Mouse (Mus musculus): ENCODE measurements around the gene Supt7l. TPM values are rescaled to one million over a fixed set of nuclear protein-coding genes. Genes with fewer than 3 reads are reported as not detected.

The Supt7l gene
- polyA plus RNA-seq, 1 experiment from 2014 or later = 22.0 TPM

DNA sequence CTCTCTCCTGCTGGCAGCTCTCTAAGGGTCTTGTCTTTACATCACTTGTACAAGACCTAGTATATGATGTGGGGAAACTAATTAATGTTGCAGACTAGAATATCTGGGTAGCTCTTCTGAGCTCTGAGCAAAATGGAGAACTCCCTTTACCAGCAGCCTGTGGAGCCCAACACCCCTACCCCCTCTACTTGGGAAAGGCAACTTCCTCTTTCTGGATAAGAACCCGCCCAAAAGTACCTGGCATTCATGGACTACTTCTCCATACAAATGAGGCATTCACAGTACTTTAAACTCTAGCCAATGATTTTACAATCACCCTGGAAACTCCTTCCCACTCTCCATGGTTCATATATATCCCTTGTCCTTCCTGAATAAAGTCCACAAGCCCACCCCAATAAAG is 15.1 kb downstream of the Supt7l start:
- WGBS = 100% methylated on average over 1 of the region's 1 CpGs
- Histone ChIP-seq H3K9ac (ENCODE audit: low read depth, low read length) (no peak overlapping the region), H3K4me2 (ENCODE audit: low read length) (no peak overlapping the region), H3K9me3 (ENCODE audit: control insufficient read depth, low read length) (no peaks in the 10 kb centered on the region), H3K4me3 (ENCODE audit: low read length) (no peak overlapping the region), H3K27ac (ENCODE audit: low read depth, low read length) (no peak overlapping the region), H3K4me1 (ENCODE audit: control insufficient read depth, insufficient read depth, low read depth, low read length) (no peaks in the 10 kb centered on the region), H3K36me3 (ENCODE audit: control insufficient read depth, insufficient read depth, low read length) (peaks cover 39% of the 10 kb centered on the region), H3K27me3 (replicated peaks; ENCODE audit: control insufficient read depth, insufficient read depth, low read length) (no peaks in the 10 kb centered on the region)
- ATAC-seq = no peak

DNA sequence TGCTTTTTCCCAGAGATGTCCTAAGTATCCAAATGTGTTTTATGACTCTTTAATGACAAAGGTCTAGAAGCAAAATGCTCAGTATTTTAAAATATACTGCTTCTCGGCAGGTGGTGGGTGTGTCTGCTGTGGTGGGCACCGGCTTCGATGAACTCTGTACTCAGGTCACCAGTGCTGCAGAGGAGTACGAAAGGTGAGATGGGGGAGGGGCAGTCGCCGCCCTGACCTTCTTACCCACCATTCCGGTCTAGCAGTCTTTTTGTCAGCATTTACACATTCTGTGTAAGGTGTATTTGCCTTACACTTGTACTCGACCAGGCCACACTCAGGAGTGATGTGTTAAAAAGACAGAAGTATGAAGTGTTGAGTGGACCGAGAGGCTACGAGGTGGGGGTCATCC is 22.8 kb downstream of the Supt7l start:
- Histone ChIP-seq H3K27ac (ENCODE audit: low read depth, low read length) (no peak overlapping the region), H3K9ac (ENCODE audit: low read depth, low read length) (no peak overlapping the region), H3K4me1 (ENCODE audit: control insufficient read depth, insufficient read depth, low read depth, low read length) (no peaks in the 10 kb centered on the region), H3K4me2 (ENCODE audit: low read length) (no peak overlapping the region), H3K9me3 (ENCODE audit: control insufficient read depth, low read length) (no peaks in the 10 kb centered on the region), H3K4me3 (ENCODE audit: low read length) (no peak overlapping the region), H3K36me3 (ENCODE audit: control insufficient read depth, insufficient read depth, low read length) (peaks cover 50% of the 10 kb centered on the region), H3K27me3 (replicated peaks; ENCODE audit: control insufficient read depth, insufficient read depth, low read length) (no peaks in the 10 kb centered on the region)
- 92% methylated on average over 10 of the region's 10 CpGs for WGBS
- ATAC-seq = no peak

DNA sequence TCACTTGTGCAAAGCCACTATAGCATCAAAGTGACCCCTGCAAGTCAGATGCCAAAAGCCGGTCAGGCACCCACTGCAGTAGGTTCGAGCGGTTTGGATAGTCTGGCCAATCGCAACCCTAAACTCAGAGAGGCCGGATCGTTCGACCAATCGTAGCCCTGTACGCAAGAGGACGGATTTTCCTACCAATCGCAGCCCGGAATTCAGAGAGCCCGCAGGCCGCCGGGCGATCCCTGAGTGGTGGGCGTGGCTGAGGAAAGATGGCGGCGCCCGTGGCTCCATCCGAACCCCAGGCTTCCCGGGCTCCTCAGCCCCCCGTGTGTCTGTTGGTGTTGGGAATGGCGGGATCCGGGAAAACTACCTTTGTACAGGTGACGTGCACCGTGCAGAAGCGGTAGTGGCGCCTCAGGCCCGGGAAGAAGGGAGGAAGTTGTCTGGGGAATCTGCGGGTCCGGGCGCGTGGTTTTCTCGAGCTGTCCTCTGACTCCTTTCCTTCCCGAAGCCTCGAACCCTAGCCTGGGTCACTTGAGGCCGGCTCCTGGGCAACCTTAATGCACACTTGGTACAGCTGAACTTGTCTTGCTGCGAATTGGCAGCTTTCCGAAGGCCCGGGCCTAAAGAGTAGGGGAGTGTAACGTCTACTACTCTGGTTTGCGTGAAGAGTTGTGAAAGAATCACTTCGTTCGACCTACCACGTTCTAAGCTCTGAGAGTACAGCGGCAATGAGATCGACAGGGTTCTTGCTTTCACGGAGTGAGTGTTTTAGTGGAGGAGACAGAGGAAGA is 32.9 kb downstream of the Supt7l start, which contains the start of gene Gpn1:
Gene Gpn1 (plus strand): TSS at position 229 of the 785 bp plus-strand sequence.
- H3K9me3 ChIP-seq (ENCODE audit: control insufficient read depth, low read length) = no peaks in the 10 kb centered on the region

DNA sequence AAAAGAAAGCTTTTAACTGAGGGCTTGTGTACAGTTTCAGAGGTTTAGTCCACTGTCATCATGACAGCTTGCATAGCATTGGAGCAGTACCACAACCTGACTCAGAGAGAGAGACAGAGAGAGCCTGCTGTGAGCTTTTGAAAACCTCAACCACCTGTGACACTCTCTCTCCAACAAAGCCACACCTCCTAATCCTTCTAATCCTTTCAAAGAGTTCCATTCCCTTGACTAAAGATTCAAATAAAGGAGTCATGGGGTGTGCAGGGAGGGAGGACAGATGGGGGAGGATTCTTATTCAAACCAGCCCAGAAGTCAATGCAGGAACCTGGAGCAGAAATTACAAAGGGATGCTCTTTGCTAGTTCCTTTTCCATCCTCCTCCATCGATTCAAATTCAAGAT is 35.6 kb downstream of the Supt7l start:
- peaks cover 5% of the 10 kb centered on the region; the same call in 1 of the 2 replicates for H3K36me3 ChIP-seq (ENCODE audit: control insufficient read depth, insufficient read depth, low read length)
- no peak overlapping the region for H3K27ac ChIP-seq (ENCODE audit: low read depth, low read length)
- no peak overlapping the region for H3K9ac ChIP-seq (ENCODE audit: low read depth, low read length)
- ATAC-seq = no peak
- no peak overlapping the region for H3K4me3 ChIP-seq (ENCODE audit: low read length)
- H3K4me2 ChIP-seq (ENCODE audit: low read length) = no peak overlapping the region
- peaks cover 9% of the 10 kb centered on the region for H3K4me1 ChIP-seq (ENCODE audit: control insufficient read depth, insufficient read depth, low read depth, low read length)
- H3K9me3 ChIP-seq (ENCODE audit: control insufficient read depth, low read length) = no peaks in the 10 kb centered on the region
- WGBS = 65% methylated on average over 1 of the region's 1 CpGs
- H3K27me3 ChIP-seq (replicated peaks; ENCODE audit: control insufficient read depth, insufficient read depth, low read length) = no peaks in the 10 kb centered on the region

More for the DNA sequence above, 32.9 kb downstream of the Supt7l start, which contains the start of gene Gpn1:
- Histone ChIP-seq H3K4me1 (ENCODE audit: control insufficient read depth, insufficient read depth, low read depth, low read length) (peaks cover 9% of the 10 kb centered on the region), H3K4me2 (ENCODE audit: low read length) (peak within 1 kb of the TSS; percentile 88), H3K9ac (ENCODE audit: low read depth, low read length) (peak within 1 kb of the TSS; percentile 82), H3K4me3 (ENCODE audit: low read length) (peak within 1 kb of the TSS; percentile 82), H3K36me3 (ENCODE audit: control insufficient read depth, insufficient read depth, low read length) (peaks cover 10% of the 10 kb centered on the region; the same call in 1 of the 2 replicates), H3K27me3 (replicated peaks; ENCODE audit: control insufficient read depth, insufficient read depth, low read length) (no peaks in the 10 kb centered on the region), H3K27ac (ENCODE audit: low read depth, low read length) (peak within 1 kb of the TSS; percentile 58; the same call in 1 of the 2 replicates)
- WGBS = under 1% methylated on average over 49 of the region's 49 CpGs
- ATAC-seq = peak; percentile 100

DNA sequence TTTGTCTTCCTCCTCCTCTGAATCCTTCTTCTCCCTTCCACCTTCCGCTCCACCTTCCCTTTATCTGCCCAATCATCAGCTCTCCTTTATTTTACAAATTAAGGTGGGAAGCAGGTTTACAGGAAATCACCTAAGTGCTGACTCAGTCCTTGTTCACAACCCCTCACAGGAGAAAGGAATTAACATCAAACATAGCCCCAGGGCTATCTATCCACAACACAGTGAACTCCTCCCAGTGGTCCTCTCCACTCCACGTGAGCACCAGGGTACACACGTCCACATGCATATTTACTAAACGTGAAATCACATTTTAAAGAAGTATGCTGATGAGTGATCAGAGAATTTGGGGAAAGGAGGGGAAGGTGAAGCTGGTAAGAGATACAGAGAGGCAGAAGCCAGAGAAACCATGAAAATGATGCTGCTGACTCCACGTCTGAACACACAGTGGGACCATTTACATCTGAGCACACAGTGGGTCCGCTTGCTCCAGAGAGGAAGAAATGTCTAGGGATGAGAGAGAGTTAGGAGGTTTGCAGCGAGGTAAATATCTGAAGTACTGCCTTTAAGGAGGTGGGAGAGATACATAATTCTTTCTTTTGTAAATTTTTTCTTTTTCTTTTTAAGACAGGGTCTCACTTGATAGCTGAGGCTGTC is 38.4 kb downstream of the Supt7l start:
- Histone ChIP-seq H3K4me3 (ENCODE audit: low read length) (no peak overlapping the region), H3K4me1 (ENCODE audit: control insufficient read depth, insufficient read depth, low read depth, low read length) (no peaks in the 10 kb centered on the region)
- WGBS = 75% methylated on average over 7 of the region's 7 CpGs

DNA sequence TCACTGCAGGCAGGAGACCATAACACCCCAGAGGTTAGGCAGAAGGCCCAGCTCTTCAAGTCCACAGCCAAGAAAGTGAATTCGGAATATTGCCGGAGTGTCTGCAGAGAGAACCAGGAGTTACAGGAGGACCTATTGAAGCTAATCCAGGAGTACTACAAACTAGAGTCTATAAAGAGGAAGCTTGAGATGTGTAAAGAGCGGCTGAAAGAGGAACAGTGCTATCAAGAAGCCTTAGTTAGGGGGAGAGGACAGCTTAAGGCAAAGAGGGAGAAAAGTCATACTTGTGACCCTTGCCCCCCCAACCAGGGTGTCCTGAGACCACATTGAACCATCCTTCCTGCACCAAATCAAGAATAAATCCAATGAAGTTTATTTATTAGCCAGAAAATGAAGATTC is 39.7 kb downstream of the Supt7l start:
- H3K4me2 ChIP-seq (ENCODE audit: low read length) = no peak overlapping the region
- no peaks in the 10 kb centered on the region for H3K36me3 ChIP-seq (ENCODE audit: control insufficient read depth, insufficient read depth, low read length)
- H3K9me3 ChIP-seq (ENCODE audit: control insufficient read depth, low read length) = no peaks in the 10 kb centered on the region
- H3K27me3 ChIP-seq (replicated peaks; ENCODE audit: control insufficient read depth, insufficient read depth, low read length) = no peaks in the 10 kb centered on the region
- no peak overlapping the region for H3K9ac ChIP-seq (ENCODE audit: low read depth, low read length)
- WGBS = 94% methylated on average over 3 of the region's 3 CpGs
- no peaks in the 10 kb centered on the region for H3K4me1 ChIP-seq (ENCODE audit: control insufficient read depth, insufficient read depth, low read depth, low read length)
- no peak overlapping the region for H3K4me3 ChIP-seq (ENCODE audit: low read length)
- H3K27ac ChIP-seq (ENCODE audit: low read depth, low read length) = no peak overlapping the region
- ATAC-seq = no peak

More for the DNA sequence above, 38.4 kb downstream of the Supt7l start:
- no peaks in the 10 kb centered on the region for H3K9me3 ChIP-seq (ENCODE audit: control insufficient read depth, low read length)
- H3K27me3 ChIP-seq (replicated peaks; ENCODE audit: control insufficient read depth, insufficient read depth, low read length) = no peaks in the 10 kb centered on the region
- no peak for ATAC-seq
- H3K36me3 ChIP-seq (ENCODE audit: control insufficient read depth, insufficient read depth, low read length) = no peaks in the 10 kb centered on the region
- H3K27ac ChIP-seq (ENCODE audit: low read depth, low read length) = no peak overlapping the region
- no peak overlapping the region for H3K4me2 ChIP-seq (ENCODE audit: low read length)
- no peak overlapping the region for H3K9ac ChIP-seq (ENCODE audit: low read depth, low read length)

DNA sequence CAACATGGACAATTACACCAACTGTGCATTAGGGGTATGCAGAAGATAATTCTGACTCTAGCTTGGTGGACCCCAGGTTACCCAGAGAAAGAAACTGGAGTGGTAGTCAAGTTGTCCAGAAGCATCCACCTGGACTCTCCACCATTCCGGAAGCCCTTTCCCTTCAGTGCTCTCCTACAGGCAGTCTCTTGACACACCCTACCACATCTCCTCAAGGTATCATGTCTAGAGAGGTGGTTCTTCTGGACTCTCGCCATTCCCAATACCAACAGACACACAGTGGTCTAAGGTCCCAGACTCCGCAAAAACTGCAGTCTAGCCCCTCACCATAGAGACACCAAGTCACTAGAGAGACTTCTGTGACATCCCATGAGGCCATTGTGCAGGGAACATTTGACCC is 42.2 kb downstream of the Supt7l start, which contains the start of gene 4930548H24Rik:
Gene 4930548H24Rik (plus strand): TSS at position 301 of the 400 bp plus-strand sequence.
- Histone ChIP-seq H3K9ac (ENCODE audit: low read depth, low read length) (no peak within 1 kb of the TSS), H3K4me2 (ENCODE audit: low read length) (no peak within 1 kb of the TSS), H3K27me3 (replicated peaks; ENCODE audit: control insufficient read depth, insufficient read depth, low read length) (no peaks in the 10 kb centered on the region), H3K36me3 (ENCODE audit: control insufficient read depth, insufficient read depth, low read length) (peaks cover 12% of the 10 kb centered on the region), H3K4me3 (ENCODE audit: low read length) (no peak within 1 kb of the TSS), H3K9me3 (ENCODE audit: control insufficient read depth, low read length) (no peaks in the 10 kb centered on the region), H3K4me1 (ENCODE audit: control insufficient read depth, insufficient read depth, low read depth, low read length) (no peaks in the 10 kb centered on the region), H3K27ac (ENCODE audit: low read depth, low read length) (no peak within 1 kb of the TSS)
- no peak for ATAC-seq
- 96% methylated on average over 3 of the region's 3 CpGs for WGBS

DNA sequence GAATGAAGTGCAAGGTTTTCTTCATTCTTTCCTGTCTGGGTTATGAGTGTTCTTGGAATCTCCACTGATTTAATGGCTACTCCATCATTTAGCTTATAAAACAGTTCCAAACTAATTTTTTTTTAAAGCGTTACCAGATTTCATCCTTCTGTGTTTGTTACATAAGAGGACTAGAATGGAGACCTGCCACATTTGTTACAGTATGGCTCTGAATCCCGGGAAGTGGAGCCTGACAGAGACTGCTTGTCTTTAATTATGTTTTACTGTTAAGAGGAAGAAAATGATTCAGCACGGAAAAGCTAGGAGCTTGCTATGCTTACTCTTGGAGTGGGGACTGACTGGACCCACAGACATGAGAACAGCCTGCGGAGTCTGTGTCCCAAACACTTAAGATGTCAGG is 47.1 kb downstream of the Supt7l start:
- Histone ChIP-seq H3K27me3 (replicated peaks; ENCODE audit: control insufficient read depth, insufficient read depth, low read length) (no peaks in the 10 kb centered on the region), H3K4me2 (ENCODE audit: low read length) (no peak overlapping the region), H3K4me1 (ENCODE audit: control insufficient read depth, insufficient read depth, low read depth, low read length) (no peaks in the 10 kb centered on the region), H3K9me3 (ENCODE audit: control insufficient read depth, low read length) (no peaks in the 10 kb centered on the region), H3K9ac (ENCODE audit: low read depth, low read length) (no peak overlapping the region), H3K27ac (ENCODE audit: low read depth, low read length) (no peak overlapping the region), H3K4me3 (ENCODE audit: low read length) (no peak overlapping the region), H3K36me3 (ENCODE audit: control insufficient read depth, insufficient read depth, low read length) (peaks cover 49% of the 10 kb centered on the region)
- no peak for ATAC-seq
- 96% methylated on average over 4 of the region's 4 CpGs for WGBS

DNA sequence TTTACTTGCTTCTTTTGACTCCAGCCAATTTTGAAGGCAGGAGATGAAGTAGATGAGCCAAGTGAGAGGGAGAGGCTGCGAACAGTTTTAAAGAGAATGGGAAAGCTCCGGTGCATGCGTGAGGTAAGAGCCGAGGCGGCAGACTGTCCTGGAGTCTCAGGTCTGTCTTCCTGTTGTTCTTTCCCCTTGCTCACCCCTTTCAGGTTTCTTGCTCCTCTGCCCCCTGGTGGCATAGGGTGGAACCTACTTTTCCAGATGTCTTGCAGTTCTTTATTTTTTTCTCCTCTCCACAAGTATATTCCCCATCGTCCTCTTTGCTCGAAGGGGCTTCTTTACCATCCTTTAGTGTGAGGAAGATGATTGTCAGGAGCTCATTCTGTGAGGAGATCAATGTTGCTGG is 57.3 kb downstream of the Supt7l start:
- Histone ChIP-seq H3K9ac (ENCODE audit: low read depth, low read length) (no peak overlapping the region), H3K4me3 (ENCODE audit: low read length) (no peak overlapping the region), H3K27me3 (replicated peaks; ENCODE audit: control insufficient read depth, insufficient read depth, low read length) (no peaks in the 10 kb centered on the region), H3K4me1 (ENCODE audit: control insufficient read depth, insufficient read depth, low read depth, low read length) (no peaks in the 10 kb centered on the region), H3K27ac (ENCODE audit: low read depth, low read length) (no peak overlapping the region), H3K36me3 (ENCODE audit: control insufficient read depth, insufficient read depth, low read length) (peaks cover 59% of the 10 kb centered on the region), H3K9me3 (ENCODE audit: control insufficient read depth, low read length) (no peaks in the 10 kb centered on the region), H3K4me2 (ENCODE audit: low read length) (no peak overlapping the region)
- 78% methylated on average over 7 of the region's 7 CpGs for WGBS
- ATAC-seq = no peak

All from hindbrain, embryonic 16.5 days (tissue).